8 mouse cellular contexts compared by ENCODE assay signal in the genomic region with DNA sequence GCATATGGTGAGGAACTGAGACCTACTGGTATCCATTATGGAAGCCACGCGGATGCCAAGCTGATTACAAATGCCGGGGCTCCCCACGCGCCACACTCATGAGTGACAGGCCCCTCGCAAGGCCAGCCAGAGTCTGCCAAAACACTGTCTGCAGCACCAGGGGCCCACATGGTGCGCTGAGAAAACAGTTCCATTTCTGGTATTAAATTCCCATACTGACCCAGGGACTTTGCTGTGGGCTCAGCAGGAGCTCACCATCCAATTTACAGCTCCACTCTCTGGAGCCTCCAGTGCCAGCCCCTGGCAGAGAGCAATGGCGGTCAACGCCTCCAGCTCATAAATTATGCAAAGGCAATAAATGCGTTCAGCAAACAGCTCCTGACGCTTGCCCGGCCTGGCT.
DNase-seq lines count a peak whose midpoint lies in the region; ATAC-seq lines count a peak whose summit lies in the region.

No protein-coding gene starts in this region.

- H3K4me1 ChIP-seq in embryonic facial prominence, embryonic 15.5 days, result peaks cover 9% of the 10 kb centered on the region; the same call in 1 of the 2 replicates
- H3K4me1 ChIP-seq in neural tube, embryonic 14.5 days (ENCODE audit: control insufficient read depth, insufficient read depth, low read length), result peaks cover 34% of the 10 kb centered on the region

- no peak overlapping the region for H3K9ac ChIP-seq in embryonic facial prominence, embryonic 15.5 days
- H3K9ac ChIP-seq in neural tube, embryonic 14.5 days (replicated peaks; ENCODE audit: low read depth, low read length), result no peak overlapping the region

- no peak overlapping the region for H3K4me2 ChIP-seq in embryonic facial prominence, embryonic 15.5 days (replicated peaks)
- H3K4me2 ChIP-seq in neural tube, embryonic 14.5 days (ENCODE audit: low read depth, low read length), result no peak overlapping the region

- 54% methylated on average over 12 of the region's 12 CpGs for WGBS in embryonic facial prominence, embryonic 15.5 days
- 8% methylated on average over 12 of the region's 12 CpGs for WGBS in neural tube, embryonic 14.5 days

- ATAC-seq in embryonic facial prominence, embryonic 15.5 days (ENCODE audit: insufficient number of reproducible peaks, low FRiP score, low TSS enrichment, low read depth), result peak; percentile 51
- ATAC-seq in neural tube, embryonic 14.5 days (ENCODE audit: low read depth), result peak; percentile 93

- peak; percentile 38 for DNase-seq in layer of hippocampus, adult 11-12 months (ENCODE audit: low spot score)
- no peak for DNase-seq in layer of hippocampus, adult 9-10 months (ENCODE audit: low spot score)
- DNase-seq in layer of hippocampus, adult 9-11 months, result peak; percentile 58
- no peak for DNase-seq in heart, postnatal 10 days
- DNase-seq in urinary bladder, postnatal 36 days (ENCODE audit: low spot score in 2 of 2), result no peak
- no peak for DNase-seq in lung, adult 18-20 months

- H3K9me3 ChIP-seq in embryonic facial prominence, embryonic 15.5 days (replicated peaks), result no peaks in the 10 kb centered on the region
- H3K9me3 ChIP-seq in neural tube, embryonic 14.5 days (ENCODE audit: control insufficient read depth, low read length), result no peaks in the 10 kb centered on the region

- no peak overlapping the region for H3K4me3 ChIP-seq in embryonic facial prominence, embryonic 15.5 days (replicated peaks)
- H3K4me3 ChIP-seq in neural tube, embryonic 14.5 days (ENCODE audit: low read depth, low read length), result no peak overlapping the region

- intact Hi-C loops in heart, postnatal 10 days (cut with DNase I), result no loop called here

- no peaks in the 10 kb centered on the region for H3K36me3 ChIP-seq in embryonic facial prominence, embryonic 15.5 days
- no peaks in the 10 kb centered on the region for H3K36me3 ChIP-seq in neural tube, embryonic 14.5 days (ENCODE audit: control insufficient read depth, insufficient read depth, low read length)

- no peak overlapping the region for H3K27ac ChIP-seq in embryonic facial prominence, embryonic 15.5 days (replicated peaks)
- peak overlapping the region; percentile 70 for H3K27ac ChIP-seq in neural tube, embryonic 14.5 days (ENCODE audit: low read depth, low read length)

- H3K27me3 ChIP-seq in embryonic facial prominence, embryonic 15.5 days, result no peaks in the 10 kb centered on the region
- no peaks in the 10 kb centered on the region for H3K27me3 ChIP-seq in neural tube, embryonic 14.5 days (ENCODE audit: control insufficient read depth, insufficient read depth, low read length)

Comparison
In these comparisons a context has a peak if more than half of its experiments do, and no peak if none do; other contexts are left out.
1. DNase-seq: peak in layer of hippocampus, adult 11-12 months (single experiment) and layer of hippocampus, adult 9-11 months (single experiment); none in layer of hippocampus, adult 9-10 months (single experiment), heart, postnatal 10 days (0 of 2), urinary bladder, postnatal 36 days (0 of 2) and lung, adult 18-20 months (0 of 2).